ENCODE assay signal across 23 mouse cellular contexts in genomic region chr2:179769943-179770342, GRCm38 (mm10).
DNase-seq lines count a peak whose midpoint lies in the region; ATAC-seq lines count a peak whose summit lies in the region.
"Had no signal": no experiment of that assay in that cellular context is flagged by ENCODE, and none has a peak within 500 bp of the region (broad histone marks: within the 10 kb centered on the region; RNA-seq: fewer than 3 reads in every experiment).

No protein-coding gene starts in this region.

- no peak overlapping the region for H3K4me2 ChIP-seq in forebrain, embryonic 15.5 days (replicated peaks)
- no peak overlapping the region for H3K4me2 ChIP-seq in forebrain, embryonic 14.5 days (ENCODE audit: low read length)
- peak overlapping the region; percentile 22 for H3K4me2 ChIP-seq in heart, embryonic 15.5 days
- H3K4me2 ChIP-seq in embryonic facial prominence, embryonic 15.5 days (replicated peaks) = no peak overlapping the region
- H3K4me2 ChIP-seq: midbrain, embryonic 12.5 days; neural tube, embryonic 12.5 days had no signal

- H3K4me1 ChIP-seq in forebrain, embryonic 15.5 days = peaks cover 52% of the 10 kb centered on the region
- peaks cover 36% of the 10 kb centered on the region for H3K4me1 ChIP-seq in forebrain, embryonic 14.5 days (ENCODE audit: control insufficient read depth, insufficient read depth, low read length)
- H3K4me1 ChIP-seq in heart, embryonic 15.5 days (replicated peaks) = peaks cover 50% of the 10 kb centered on the region
- peaks cover 10% of the 10 kb centered on the region for H3K4me1 ChIP-seq in megakaryocyte, embryonic 14.5 days
- H3K4me1 ChIP-seq in embryonic facial prominence, embryonic 15.5 days = peaks cover 13% of the 10 kb centered on the region

- no peak overlapping the region for H3K4me3 ChIP-seq in forebrain, embryonic 15.5 days
- no peak overlapping the region for H3K4me3 ChIP-seq in forebrain, embryonic 14.5 days (ENCODE audit: low read depth, low read length)
- no peak overlapping the region for H3K4me3 ChIP-seq in heart, embryonic 15.5 days
- H3K4me3 ChIP-seq in megakaryocyte, embryonic 14.5 days (replicated peaks) = peak overlapping the region; percentile 63
- H3K4me3 ChIP-seq in embryonic facial prominence, embryonic 15.5 days (replicated peaks) = no peak overlapping the region
- H3K4me3 ChIP-seq: erythroblast, embryonic 14.5 days; heart, adult 2 months; layer of hippocampus, adult 2 months; limb, embryonic 10.5 days; midbrain, embryonic 12.5 days; neural tube, embryonic 12.5 days had no signal

- peak overlapping the region; percentile 59; the same call in 1 of the 2 replicates for H3K27ac ChIP-seq in forebrain, embryonic 15.5 days (replicated peaks)
- H3K27ac ChIP-seq in forebrain, embryonic 14.5 days (ENCODE audit: low read depth, low read length) = no peak overlapping the region
- H3K27ac ChIP-seq in heart, embryonic 15.5 days = peak overlapping the region; percentile 85
- H3K27ac ChIP-seq in embryonic facial prominence, embryonic 15.5 days (replicated peaks) = no peak overlapping the region
- H3K27ac ChIP-seq: heart, adult 2 months; layer of hippocampus, adult 2 months; limb, embryonic 10.5 days; macrophage; neural tube, embryonic 12.5 days had no signal

- H3K27me3 ChIP-seq in forebrain, embryonic 15.5 days = no peaks in the 10 kb centered on the region
- H3K27me3 ChIP-seq in forebrain, embryonic 14.5 days (replicated peaks; ENCODE audit: control insufficient read depth, insufficient read depth, low read length) = no peaks in the 10 kb centered on the region
- H3K27me3 ChIP-seq in heart, embryonic 15.5 days = peaks cover 19% of the 10 kb centered on the region; the same call in 1 of the 2 replicates
- peaks cover 57% of the 10 kb centered on the region for H3K27me3 ChIP-seq in megakaryocyte, embryonic 14.5 days (replicated peaks)
- H3K27me3 ChIP-seq in embryonic facial prominence, embryonic 15.5 days = peaks cover 40% of the 10 kb centered on the region
- H3K27me3 ChIP-seq: Patski had no signal

- DNase-seq in forebrain, embryonic 14.5 days (ENCODE audit: low spot score) = no peak
- DNase-seq in heart, adult 18-20 months = no peak
- no peak for DNase-seq in spleen, adult 12 weeks (ENCODE audit: low spot score)
- DNase-seq: adrenal gland, adult 2 months; cerebellum, adult 11 months; gastrocnemius, postnatal 25 days; heart, adult 2 months; kidney, postnatal 25 days; liver, postnatal 0 days had no signal

- no peak for ATAC-seq in forebrain, embryonic 15.5 days (replicated peaks)
- ATAC-seq in forebrain, embryonic 14.5 days = no peak
- ATAC-seq in heart, embryonic 15.5 days (replicated peaks; ENCODE audit: insufficient number of reproducible peaks, insufficient read depth, low FRiP score, low read depth) = peak; percentile 37; the same call in 1 of the 2 replicates
- no peak for ATAC-seq in megakaryocyte, adult 5-6 weeks (ENCODE audit: poor library complexity, severe bottlenecking)
- ATAC-seq in embryonic facial prominence, embryonic 15.5 days (ENCODE audit: insufficient number of reproducible peaks, low FRiP score, low TSS enrichment, low read depth) = 0 out of 2 replicates have a peak, but pooled peaks have one; percentile 47
- ATAC-seq: intestine, postnatal 0 days; liver, postnatal 0 days; Patski had no signal

- no peak overlapping the region for H3K9ac ChIP-seq in forebrain, embryonic 15.5 days (replicated peaks)
- no peak overlapping the region for H3K9ac ChIP-seq in forebrain, embryonic 14.5 days (ENCODE audit: low read length)
- H3K9ac ChIP-seq in heart, embryonic 15.5 days = no peak overlapping the region
- H3K9ac ChIP-seq in embryonic facial prominence, embryonic 15.5 days = no peak overlapping the region
- H3K9ac ChIP-seq: liver, postnatal 0 days; midbrain, embryonic 12.5 days; neural tube, embryonic 12.5 days had no signal

- WGBS in forebrain, embryonic 15.5 days = 76% methylated on average over 8 of the region's 8 CpGs
- 80% methylated on average over 8 of the region's 8 CpGs for WGBS in forebrain, embryonic 14.5 days
- 25% methylated on average over 8 of the region's 8 CpGs for WGBS in heart, embryonic 15.5 days
- 73% methylated on average over 8 of the region's 8 CpGs for WGBS in embryonic facial prominence, embryonic 15.5 days

- no peaks in the 10 kb centered on the region for H3K36me3 ChIP-seq in forebrain, embryonic 15.5 days
- H3K36me3 ChIP-seq in forebrain, embryonic 14.5 days (ENCODE audit: control insufficient read depth, insufficient read depth, low read length) = no peaks in the 10 kb centered on the region
- H3K36me3 ChIP-seq in heart, embryonic 15.5 days = no peaks in the 10 kb centered on the region
- H3K36me3 ChIP-seq in megakaryocyte, embryonic 14.5 days (replicated peaks; ENCODE audit: low read length) = no peaks in the 10 kb centered on the region
- no peaks in the 10 kb centered on the region for H3K36me3 ChIP-seq in embryonic facial prominence, embryonic 15.5 days
- H3K36me3 ChIP-seq: G1E; limb, embryonic 10.5 days; midbrain, embryonic 12.5 days; neural tube, embryonic 12.5 days had no signal

- no peaks in the 10 kb centered on the region for H3K9me3 ChIP-seq in forebrain, embryonic 15.5 days
- no peaks in the 10 kb centered on the region for H3K9me3 ChIP-seq in forebrain, embryonic 14.5 days (replicated peaks; ENCODE audit: control insufficient read depth, low read length)
- no peaks in the 10 kb centered on the region for H3K9me3 ChIP-seq in heart, embryonic 15.5 days (replicated peaks)
- H3K9me3 ChIP-seq in megakaryocyte, embryonic 14.5 days = no peaks in the 10 kb centered on the region
- H3K9me3 ChIP-seq in embryonic facial prominence, embryonic 15.5 days (replicated peaks) = no peaks in the 10 kb centered on the region
- H3K9me3 ChIP-seq: limb, embryonic 10.5 days; midbrain, embryonic 12.5 days; neural tube, embryonic 12.5 days had no signal

Comparison
In these comparisons a context has a peak if more than half of its experiments do, and no peak if none do; other contexts are left out.
1. H3K27ac ChIP-seq: peak in forebrain, embryonic 15.5 days (single experiment) and heart, embryonic 15.5 days (single experiment); none in forebrain, embryonic 14.5 days (single experiment) and embryonic facial prominence, embryonic 15.5 days (single experiment).
2. ATAC-seq: peak in heart, embryonic 15.5 days (single experiment) and embryonic facial prominence, embryonic 15.5 days (single experiment); none in forebrain, embryonic 15.5 days (single experiment), forebrain, embryonic 14.5 days (single experiment) and megakaryocyte, adult 5-6 weeks (single experiment).